Mouse (Mus musculus): Measurements from ENCODE around the gene S100a9. TPM values are rescaled to one million over a fixed set of nuclear protein-coding genes. Genes with fewer than 3 reads are reported as not detected.

S100a9 gene
- 25,767 and 33,746 TPM in 2 replicates for total RNA-seq (2015)
- 12,484 and 18,004 TPM in 2 replicates for total RNA-seq (2017)

- ATAC-seq (ENCODE audit: poor library complexity, severe bottlenecking): peak; percentile 71
These were observed at the start of gene S100a9 for GRCm38 (mm10) chr3:90695613-90696012. Gene S100a9, minus strand, starts transcription at chr3:90695721.

GRCm38 (mm10) chr3:90726606-90727005 lies 31.1 kb upstream of the S100a9 start, which contains the start of gene Pglyrp4:
Gene Pglyrp4, plus strand, starts transcription at chr3:90726906.
- no peak for ATAC-seq (ENCODE audit: poor library complexity, severe bottlenecking)

DNA sequence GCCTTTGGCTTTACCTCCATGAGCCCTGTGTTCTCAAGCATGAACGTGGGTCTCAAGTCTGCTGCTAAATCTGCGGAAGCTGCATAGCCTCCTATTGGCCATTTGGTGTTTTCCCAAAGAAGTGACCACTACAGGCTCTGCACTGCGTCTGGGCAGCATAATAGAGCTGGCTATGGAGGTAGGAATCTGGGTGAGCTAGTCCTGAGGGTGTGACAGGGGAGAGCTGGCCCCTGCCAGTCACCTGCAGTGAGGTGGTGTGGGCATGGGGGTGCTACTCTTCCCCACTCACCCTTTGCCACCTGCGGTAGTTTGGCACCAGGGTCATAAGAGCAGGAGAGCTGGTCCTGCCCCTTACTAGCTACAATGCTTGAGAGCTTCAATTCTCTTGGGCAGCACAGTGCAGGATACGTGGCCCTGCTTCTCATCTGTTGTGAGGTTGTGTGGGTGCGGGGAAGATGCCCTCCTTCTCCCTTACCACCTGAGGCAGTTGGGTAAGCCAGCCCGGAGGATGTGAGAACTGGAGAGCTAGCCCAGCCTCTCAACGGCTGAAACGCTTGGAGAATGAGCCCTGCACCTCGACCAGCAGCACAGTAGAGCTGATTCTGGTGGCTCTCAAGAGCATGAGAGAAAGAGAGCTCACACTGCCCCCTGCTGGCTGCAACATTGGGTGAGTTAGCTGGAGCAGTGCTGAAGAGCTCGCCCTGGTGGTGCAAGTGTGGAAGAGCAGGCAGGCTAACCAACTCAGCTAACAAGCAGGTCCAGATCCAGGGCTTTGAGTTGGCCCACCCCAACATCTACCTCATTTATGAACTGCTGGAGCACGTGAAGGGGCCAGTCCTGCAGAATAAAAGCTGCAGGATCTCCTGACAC lies 14.3 kb upstream of the S100a9 start:
- ATAC-seq (ENCODE audit: poor library complexity, severe bottlenecking): peak; percentile 99

DNA sequence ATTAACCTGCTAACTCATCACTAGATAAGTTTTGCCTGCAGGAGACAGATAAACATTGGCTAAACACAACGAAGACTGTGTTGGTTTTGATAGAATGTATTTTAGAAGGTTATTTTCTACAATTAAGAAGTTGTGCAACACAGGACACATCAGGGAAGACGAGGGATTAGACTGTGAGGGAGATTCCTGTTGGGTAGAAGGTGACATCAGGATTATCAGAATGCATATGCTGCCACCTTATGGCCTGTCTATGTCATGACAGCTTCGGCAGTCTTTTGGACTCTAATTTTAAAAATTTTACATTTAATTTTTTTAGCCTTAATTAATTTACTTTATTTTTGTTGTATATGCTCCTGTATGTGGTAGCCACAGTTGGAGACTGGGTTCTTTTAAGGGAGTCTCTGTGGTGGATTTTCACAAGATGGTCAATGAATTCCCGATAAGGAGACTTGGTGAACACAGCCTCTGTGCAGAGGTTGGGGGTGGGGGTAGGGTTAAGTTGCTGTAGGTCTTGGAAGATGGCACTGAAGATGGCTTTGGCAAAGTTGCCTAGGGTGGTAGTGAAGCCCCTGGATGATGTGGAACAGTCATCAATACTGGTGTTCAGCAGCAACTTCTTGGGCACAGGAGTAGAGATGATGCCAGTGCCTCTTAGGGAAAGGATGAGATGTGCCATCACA lies 13.1 kb upstream of the S100a9 start:
- ATAC-seq (ENCODE audit: poor library complexity, severe bottlenecking): peak; percentile 68; the same call in 1 of the 2 replicates

GRCm38 (mm10) chr3:90702244-90702643 lies 6.7 kb upstream of the S100a9 start:
- 0 out of 2 replicates have a peak, but pooled peaks have one; percentile 52 for ATAC-seq (ENCODE audit: poor library complexity, severe bottlenecking)

DNA sequence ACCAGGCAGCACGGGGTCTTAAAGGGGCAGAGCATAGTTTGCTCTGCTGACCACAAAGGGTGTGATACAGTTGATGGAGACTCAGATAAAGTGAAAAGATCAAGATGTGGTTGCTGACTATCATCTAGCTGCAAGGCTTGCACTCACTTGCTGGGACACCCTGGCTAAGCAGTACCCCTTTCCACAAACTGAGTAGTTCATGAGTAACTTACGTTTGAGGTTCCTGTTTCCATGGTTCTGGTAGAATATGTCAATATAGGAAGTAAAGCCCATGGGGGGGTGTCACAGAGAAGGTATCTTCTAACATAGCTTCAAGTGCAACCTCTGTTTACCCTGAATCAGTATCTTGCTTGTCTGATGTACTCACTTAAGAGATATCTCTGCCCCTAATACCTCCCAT lies 2.0 kb downstream of the S100a9 start:
- ATAC-seq (ENCODE audit: poor library complexity, severe bottlenecking): peak; percentile 23

GRCm38 (mm10) chr3:90686835-90687234 lies 8.7 kb downstream of the S100a9 start:
- ATAC-seq (ENCODE audit: poor library complexity, severe bottlenecking): peak; percentile 53

DNA sequence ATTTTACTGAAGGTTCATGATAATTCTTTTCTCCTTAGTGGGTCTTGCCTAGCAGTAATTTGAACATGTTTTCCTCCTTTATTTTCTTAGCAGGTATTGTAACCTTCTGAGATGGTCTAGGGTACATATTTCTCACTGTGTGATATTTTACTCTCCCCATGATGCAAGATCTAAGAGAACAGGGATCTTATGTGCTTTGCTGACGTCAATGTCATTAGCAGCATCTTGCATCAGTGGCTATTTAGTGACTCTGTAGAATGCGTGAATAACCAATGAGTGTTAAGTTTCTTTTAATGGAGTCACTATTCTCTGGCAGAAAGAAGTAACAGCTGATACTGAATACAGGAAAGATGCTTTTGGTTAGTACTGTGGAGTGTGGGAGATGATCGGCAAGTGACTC lies 11.6 kb downstream of the S100a9 start:
- peak; percentile 19; the same call in 1 of the 2 replicates for ATAC-seq (ENCODE audit: poor library complexity, severe bottlenecking)

DNA sequence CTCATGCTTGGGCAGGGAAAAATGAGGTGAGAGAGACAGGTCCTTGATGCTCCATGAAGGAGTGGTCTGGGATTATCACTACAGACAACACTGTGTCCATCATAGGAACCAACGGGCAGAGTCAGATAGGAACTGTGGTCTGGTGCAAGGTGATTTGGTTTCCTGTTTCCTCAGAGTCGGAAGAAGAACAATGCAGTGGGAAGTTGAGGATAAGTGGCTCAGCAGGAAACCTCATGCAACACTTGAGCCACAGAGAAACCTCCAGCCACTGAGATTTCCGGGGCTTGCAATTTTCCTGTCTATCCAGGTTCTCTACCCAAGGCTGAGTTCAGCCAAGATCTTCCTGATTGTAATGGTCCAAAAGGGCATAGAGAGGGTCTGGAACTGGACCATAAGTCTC lies 16.9 kb downstream of the S100a9 start:
- peak; percentile 75 for ATAC-seq (ENCODE audit: poor library complexity, severe bottlenecking)

DNA sequence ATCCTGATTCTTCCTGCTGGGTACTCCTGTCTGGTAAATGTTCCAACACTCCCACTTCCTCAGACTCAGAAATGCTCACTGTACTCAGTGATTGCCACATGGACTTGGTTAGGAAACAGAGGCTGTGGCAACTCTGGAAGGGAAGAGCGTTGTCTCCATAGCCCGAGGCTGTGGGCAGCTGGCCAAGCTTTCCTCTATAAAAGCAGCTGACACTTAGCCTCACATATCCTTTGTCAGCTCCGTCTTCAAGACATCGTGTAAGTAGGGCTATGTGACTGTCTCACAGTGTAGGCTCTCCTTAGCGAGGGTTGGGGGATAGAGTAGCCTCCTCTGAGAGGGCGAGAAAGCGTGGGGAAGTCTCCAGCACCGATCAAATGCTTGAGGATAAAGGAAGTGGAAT lies 26.7 kb downstream of the S100a9 start, which contains the start of gene S100a8:
TSS of gene S100a8 (plus strand) at position 133 of the 400 bp plus-strand sequence.
- peak; percentile 70 for ATAC-seq (ENCODE audit: poor library complexity, severe bottlenecking)

GRCm38 (mm10) chr3:90664219-90664618 lies 31.3 kb downstream of the S100a9 start:
- 0 out of 2 replicates have a peak, but pooled peaks have one; percentile 19 for ATAC-seq (ENCODE audit: poor library complexity, severe bottlenecking)

DNA sequence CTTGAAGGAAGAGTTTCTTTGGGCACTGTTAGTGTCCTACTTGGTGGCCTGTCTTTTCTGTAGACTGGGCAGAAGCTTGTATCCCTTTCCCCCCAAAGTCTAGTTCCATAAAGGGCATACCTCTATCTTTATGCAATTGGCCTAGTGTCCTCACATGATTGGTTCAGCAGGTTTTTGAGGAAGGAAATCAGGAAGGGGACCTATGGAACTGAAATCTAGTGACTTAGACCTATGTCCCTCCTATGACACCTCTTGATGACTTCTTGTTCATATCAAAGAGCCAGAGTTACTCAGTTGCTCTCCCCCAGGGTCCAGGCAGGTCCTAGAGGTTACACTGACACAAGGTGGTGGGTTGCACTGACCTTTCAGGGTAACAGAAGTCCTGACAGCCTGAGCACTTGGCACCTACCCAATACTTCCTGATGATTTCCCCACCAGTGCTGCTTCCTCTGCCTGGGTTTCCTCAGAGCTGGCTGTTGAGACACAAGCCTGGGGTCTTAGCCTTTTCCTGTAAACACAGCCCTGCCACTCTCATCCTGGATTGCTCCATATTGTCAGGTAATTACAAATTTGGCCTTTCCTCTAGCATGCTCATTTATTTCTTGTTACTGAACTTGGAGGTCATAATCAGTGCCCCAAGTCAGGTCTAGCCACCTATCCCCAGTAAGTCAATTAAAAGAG lies 36.0 kb downstream of the S100a9 start:
- peak; percentile 54 for ATAC-seq (ENCODE audit: poor library complexity, severe bottlenecking)

- peak; percentile 53 for ATAC-seq (ENCODE audit: poor library complexity, severe bottlenecking)
These were observed 38.1 kb downstream of the S100a9 start for GRCm38 (mm10) chr3:90657405-90657804.

DNA sequence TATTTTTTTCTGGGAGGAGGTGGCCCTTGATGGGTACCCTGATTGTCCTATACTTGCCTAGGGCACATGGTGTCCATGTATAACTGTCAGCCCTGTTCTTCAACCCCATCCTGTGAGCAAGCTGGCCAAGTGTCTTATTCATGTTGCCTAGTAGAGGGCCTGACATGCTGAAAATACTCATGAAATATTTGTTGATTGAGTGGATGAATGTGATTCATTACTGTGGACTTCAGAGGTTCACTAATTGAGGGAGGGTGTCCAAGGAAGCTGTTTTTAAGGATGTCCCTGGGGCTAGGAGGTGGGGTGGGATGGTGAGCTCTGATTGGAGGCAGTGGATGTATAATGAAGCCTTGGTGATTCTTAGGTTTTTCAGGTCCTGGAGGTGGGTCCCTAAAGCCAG lies 41.8 kb downstream of the S100a9 start, which contains the start of gene S100a7a:
TSS of gene S100a7a (plus strand) at position 301 of the 400 bp plus-strand sequence.
- no peak for ATAC-seq (ENCODE audit: poor library complexity, severe bottlenecking)

GRCm38 (mm10) chr3:90652878-90653508 lies 42.5 kb downstream of the S100a9 start:
- peak; percentile 67 for ATAC-seq (ENCODE audit: poor library complexity, severe bottlenecking)

DNA sequence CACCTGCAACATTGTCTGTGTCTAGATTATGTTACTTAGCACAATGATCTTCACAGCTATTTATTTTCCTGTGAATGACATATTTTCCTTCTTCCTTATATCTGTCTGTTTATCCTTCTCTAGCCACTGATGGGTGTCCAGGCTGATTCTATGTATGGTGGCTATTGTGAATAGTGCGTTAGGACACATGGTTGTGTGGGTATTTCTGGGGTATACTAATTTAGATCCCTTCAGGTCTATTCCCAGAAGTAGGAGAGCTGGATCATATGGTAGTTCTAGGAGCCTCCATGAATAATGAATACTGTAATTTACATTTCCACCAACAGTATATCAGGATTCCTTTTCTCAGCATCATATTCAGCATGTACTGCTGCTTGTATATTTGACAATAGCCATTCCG lies 45.7 kb downstream of the S100a9 start:
- ATAC-seq (ENCODE audit: poor library complexity, severe bottlenecking): no peak

- ATAC-seq (ENCODE audit: poor library complexity, severe bottlenecking): no peak
These were observed 46.5 kb downstream of the S100a9 start for GRCm38 (mm10) chr3:90648981-90649380.

GRCm38 (mm10) chr3:90647291-90647690 lies 48.2 kb downstream of the S100a9 start:
- peak; percentile 38; the same call in 1 of the 2 replicates for ATAC-seq (ENCODE audit: poor library complexity, severe bottlenecking)

- peak; percentile 77 for ATAC-seq (ENCODE audit: poor library complexity, severe bottlenecking)
These were observed 51.3 kb downstream of the S100a9 start for GRCm38 (mm10) chr3:90644220-90644619.

All from megakaryocyte, adult 5-6 weeks (primary cell).